28 mouse cellular contexts compared by ENCODE assay signal in the genomic region with DNA sequence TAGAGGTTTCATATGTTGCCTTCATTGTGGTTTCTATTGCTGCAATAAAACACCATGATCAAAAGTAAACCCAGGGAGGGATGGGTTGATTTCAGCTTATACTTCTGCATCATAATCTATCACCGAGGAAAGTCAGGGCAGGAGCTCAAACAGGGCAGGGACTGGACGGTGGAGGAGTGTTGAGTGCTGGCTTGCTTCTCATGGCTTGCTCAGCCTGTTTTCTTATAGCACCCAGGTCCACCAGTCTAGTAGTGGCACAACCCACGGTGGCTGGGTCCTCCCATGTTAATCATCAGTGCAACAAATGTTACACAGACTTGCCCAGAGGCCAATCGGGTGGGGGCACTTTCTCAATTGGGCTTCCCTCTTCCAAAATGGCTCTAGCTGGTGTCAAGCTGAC.
"Had no signal": no experiment of that assay in that cellular context is flagged by ENCODE, and none has a peak within 500 bp of the region (broad histone marks: within the 10 kb centered on the region; RNA-seq: fewer than 3 reads in every experiment).

No protein-coding gene starts in this region.

- H3K9me3 ChIP-seq: embryonic facial prominence, embryonic 10.5 days; embryonic facial prominence, embryonic 12.5 days; embryonic facial prominence, embryonic 13.5 days; embryonic facial prominence, embryonic 15.5 days; forebrain, embryonic 10.5 days; forebrain, embryonic 12.5 days; forebrain, embryonic 13.5 days; forebrain, embryonic 15.5 days had no signal

- H3K4me2 ChIP-seq: embryonic facial prominence, embryonic 12.5 days; embryonic facial prominence, embryonic 13.5 days; embryonic facial prominence, embryonic 15.5 days; forebrain, embryonic 12.5 days; forebrain, embryonic 13.5 days; forebrain, embryonic 15.5 days had no signal

- H3K9ac ChIP-seq: embryonic facial prominence, embryonic 12.5 days; embryonic facial prominence, embryonic 13.5 days; embryonic facial prominence, embryonic 15.5 days; forebrain, embryonic 12.5 days; forebrain, embryonic 13.5 days; forebrain, embryonic 15.5 days; forebrain, postnatal 0 days had no signal

- DNase-seq: cerebellum, adult 18-20 months; cerebellum, adult 2 months; cerebellum, adult 8-10 months; cerebellum, adult 9-10 months; cerebellum, adult 9-11 months; cerebellum, postnatal 10 days; cerebellum, postnatal 14 days; cerebellum, postnatal 25 days; cerebellum, postnatal 36 days; embryo, embryonic 11 days; forebrain, postnatal 0 days; gastrocnemius, adult 2 months; gastrocnemius, postnatal 10 days; gastrocnemius, postnatal 14 days; gastrocnemius, postnatal 25 days; gastrocnemius, postnatal 36 days; heart, adult 18-20 months had no signal

- H3K27ac ChIP-seq: embryonic facial prominence, embryonic 10.5 days; embryonic facial prominence, embryonic 12.5 days; embryonic facial prominence, embryonic 13.5 days; embryonic facial prominence, embryonic 15.5 days; forebrain, embryonic 10.5 days; forebrain, embryonic 12.5 days; forebrain, embryonic 13.5 days; forebrain, embryonic 15.5 days; gastrocnemius, adult 2 months had no signal

- H3K27me3 ChIP-seq: embryonic facial prominence, embryonic 12.5 days; embryonic facial prominence, embryonic 13.5 days; embryonic facial prominence, embryonic 15.5 days; forebrain, embryonic 12.5 days; forebrain, embryonic 13.5 days; forebrain, embryonic 15.5 days had no signal

- ATAC-seq: forebrain, embryonic 13.5 days; forebrain, embryonic 14.5 days; forebrain, embryonic 15.5 days; forebrain, embryonic 16.5 days; forebrain, postnatal 0 days had no signal

- H3K4me1 ChIP-seq: forebrain, embryonic 12.5 days; forebrain, embryonic 13.5 days; forebrain, embryonic 15.5 days had no signal

- H3K4me3 ChIP-seq: embryonic facial prominence, embryonic 10.5 days; embryonic facial prominence, embryonic 12.5 days; embryonic facial prominence, embryonic 13.5 days; embryonic facial prominence, embryonic 15.5 days; erythroblast, embryonic 14.5 days; forebrain, embryonic 10.5 days; forebrain, embryonic 12.5 days; forebrain, embryonic 13.5 days; forebrain, embryonic 15.5 days; gastrocnemius, adult 2 months had no signal

- H3K36me3 ChIP-seq: embryonic facial prominence, embryonic 10.5 days; embryonic facial prominence, embryonic 12.5 days; embryonic facial prominence, embryonic 13.5 days; embryonic facial prominence, embryonic 15.5 days; forebrain, embryonic 10.5 days; forebrain, embryonic 12.5 days; forebrain, embryonic 15.5 days had no signal
